Mouse (Mus musculus): Measurements from ENCODE around the gene Bsg.
"Not testable (repeated sequence)": the region's sequence is repeated elsewhere in the genome, so short reads cannot be mapped to it uniquely, and the experiment has no call there.

The Bsg gene

DNA sequence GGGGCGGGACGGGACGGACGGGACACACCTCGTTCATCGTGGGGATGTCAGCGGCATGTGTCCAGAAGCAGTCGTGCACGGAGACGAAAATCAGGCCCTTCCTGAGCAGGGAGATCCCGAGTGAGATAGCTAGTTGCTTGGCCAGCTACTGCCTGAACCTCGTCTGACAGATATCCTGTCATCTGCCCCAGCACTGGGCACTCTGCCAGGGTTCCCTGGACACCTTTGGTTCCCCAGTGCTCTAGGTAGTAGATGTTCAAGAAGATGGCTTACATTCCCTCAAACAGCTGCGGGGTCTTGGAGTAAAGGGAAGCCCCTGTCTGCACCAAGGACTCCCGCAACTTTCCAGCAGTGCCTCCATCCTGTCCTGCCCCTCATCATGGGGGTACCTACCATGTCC is 32.4 kb downstream of the Bsg start:
- no peak for DNase-seq

DNA sequence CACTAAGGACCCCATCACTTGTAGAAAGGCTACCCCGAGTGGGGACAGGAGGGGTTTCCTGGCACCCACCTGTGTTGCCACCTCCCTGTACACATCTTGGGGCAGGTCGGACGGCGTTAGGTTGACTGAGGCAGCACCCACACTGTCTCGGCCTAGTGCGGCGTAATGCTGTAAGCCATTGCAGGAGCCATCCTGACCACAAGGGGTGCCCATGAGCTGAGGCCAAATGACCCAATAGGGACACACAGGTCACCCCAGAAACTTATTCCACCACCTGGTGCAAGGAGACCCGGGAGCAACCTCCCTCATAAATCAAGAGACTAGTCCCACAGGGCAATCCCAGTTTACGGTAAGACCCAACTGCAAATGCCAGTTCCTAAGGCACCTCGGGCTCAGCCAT is 34.0 kb downstream of the Bsg start:
- peak; percentile 32 for DNase-seq

DNA sequence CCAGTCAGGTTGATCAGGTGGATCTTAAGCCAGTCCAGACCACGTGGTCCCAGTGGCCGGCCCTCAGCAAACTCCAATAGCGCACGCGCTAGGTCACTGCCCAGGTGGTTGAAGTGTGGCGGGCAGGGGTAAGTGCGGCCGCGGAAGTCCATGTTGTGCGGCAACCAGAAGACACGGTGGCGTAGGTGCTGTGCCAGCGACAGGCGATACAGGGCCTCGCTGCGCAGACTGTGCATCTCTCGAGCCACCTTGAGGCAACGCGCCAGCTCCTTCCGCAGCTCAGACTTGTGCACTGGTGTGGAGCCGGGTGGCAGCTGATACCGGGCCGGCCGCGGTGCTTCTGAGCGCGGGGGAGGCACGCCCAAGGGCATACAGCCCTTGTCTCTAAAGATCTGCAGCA is 34.9 kb downstream of the Bsg start:
- no peak for DNase-seq

DNA sequence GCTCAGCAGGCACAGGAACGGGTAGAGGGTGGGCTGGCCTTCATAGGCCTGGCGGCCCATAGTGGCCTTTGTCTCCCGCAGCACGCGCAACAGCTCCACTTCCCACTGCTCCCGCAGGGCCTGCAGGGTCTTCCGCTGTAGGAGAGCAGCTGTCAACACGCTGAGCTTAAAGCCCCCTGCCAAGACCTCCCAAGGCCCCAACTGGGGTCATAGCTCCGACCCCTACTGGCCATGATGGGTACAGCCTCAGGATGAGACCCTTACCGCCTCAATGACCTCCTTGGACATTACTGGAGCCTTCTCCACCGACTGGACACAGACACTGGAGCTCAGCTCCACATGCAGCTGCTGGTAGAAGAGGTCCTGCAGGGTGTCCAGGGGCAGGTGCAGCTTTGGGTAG is 36.6 kb downstream of the Bsg start:
- DNase-seq, result no peak

DNA sequence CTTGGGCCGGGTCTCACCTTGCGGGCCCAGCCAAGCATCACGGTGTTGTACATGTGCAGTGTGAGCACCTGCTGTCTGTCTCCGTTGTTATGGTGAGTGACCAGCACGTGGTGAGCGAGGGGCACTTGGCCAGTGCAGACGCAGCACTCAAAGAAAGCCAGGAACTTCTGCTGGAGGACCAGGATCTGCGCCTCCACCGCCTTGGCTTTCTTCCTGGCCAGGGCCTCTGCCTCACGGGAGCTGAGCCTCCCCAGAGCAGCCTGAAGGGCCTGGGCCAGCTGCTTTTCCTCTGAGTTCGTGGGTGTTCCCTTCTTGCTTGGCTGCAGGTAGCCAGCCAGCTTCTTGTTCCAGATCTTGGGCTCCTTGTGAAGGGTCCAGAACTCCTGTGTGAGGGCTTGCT is 38.9 kb downstream of the Bsg start:
- DNase-seq, result no peak

DNA sequence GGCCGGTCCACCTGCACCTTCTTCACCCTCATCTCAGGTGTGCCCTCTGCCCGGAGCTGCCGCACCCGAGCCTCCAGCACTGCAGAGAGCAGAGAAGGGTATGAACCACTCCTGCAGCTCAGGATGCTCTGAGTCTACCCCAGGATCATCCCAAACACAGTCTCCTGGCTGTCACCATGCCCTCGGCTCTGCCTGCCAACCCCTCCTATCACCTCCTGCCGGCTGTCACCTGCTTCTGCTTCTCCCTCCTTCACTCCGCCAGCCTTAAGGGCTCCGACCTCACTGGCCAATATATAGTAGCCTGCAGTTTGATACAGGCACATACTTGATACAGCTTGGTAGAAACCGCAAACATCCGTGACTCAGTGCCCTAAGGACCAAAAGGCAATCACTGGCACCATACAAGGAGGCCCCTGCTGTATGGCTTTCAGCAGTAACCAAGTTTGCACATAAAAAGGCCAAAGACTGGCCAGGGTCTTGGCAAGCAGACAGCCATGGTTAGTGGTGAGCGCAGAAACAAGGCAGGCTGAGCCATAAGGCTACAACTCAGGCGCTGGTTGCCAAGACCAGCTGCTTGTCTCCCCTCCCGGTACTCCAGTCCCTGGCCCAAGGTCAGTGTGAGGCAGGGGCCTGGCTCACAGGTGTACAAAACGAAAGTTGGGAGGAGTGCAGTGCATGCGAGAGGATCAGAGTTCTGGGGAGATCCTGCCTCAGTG is 39.5 kb downstream of the Bsg start:
- DNase-seq, result no peak

DNA sequence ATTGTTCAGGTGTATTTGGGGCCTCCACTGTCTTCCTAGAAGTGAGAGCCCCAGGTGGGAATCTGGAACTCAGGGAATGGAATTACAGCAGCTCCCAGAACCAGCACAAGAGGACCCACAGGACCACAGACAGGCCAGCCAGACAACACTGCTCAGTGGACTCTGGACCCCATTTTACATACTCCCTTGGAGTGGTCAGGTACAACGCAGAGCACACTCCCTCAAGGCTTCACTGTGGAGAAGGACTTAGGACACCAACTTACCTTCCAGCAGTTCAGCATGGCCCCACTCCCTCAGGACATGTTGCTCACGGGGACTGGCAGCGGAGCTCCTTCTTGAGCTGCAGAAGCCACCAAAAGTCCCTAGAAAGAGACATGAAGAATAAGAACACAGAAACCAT is 41.1 kb downstream of the Bsg start:
- DNase-seq, result no peak

DNA sequence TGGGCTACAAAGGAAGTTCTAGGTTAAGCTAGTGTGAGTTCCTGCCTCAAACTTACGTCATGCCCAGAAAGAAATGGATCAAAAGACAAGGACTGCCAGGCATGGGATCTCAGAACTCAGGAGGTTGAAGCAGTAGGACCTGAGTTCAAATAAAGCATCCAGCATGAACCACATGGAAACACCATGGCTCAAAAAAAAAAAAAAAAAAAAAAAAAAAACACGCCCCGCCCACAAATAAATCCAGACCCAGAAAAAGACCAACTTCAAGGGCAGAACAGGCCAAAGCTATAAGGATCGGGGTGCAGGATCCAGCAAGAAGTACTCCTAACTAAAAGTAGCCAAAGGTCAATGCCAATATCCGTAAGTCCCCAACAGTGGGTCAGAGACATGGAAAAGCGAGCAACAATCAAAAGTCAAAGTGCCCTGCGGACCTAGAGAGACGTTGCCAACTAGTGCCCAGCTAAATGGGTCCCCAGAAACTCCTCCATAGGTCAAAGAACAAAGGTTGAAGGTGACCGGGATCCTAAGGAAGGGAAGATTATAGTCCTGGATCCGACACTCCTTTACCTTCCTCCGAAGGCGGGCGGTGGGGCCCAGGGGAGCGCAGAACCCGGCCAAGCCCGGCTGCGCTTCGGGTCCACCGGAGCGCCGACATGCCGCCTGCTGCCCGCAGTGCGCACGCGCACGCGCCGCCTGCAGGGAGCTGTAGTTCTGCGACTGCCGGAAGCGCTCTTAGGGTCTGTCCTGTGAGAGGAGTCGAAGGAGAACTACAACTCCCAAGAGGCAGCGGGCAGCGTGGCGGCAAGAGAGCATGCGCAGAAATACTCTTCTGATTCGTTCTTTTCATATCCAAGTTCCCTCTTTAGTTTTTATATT is 41.8 kb downstream of the Bsg start, which contains the start of gene Polrmt:
Gene Polrmt, minus strand, starts transcription at position 684 of the 876 bp plus-strand sequence.
- DNase-seq, result peak; percentile 99

DNA sequence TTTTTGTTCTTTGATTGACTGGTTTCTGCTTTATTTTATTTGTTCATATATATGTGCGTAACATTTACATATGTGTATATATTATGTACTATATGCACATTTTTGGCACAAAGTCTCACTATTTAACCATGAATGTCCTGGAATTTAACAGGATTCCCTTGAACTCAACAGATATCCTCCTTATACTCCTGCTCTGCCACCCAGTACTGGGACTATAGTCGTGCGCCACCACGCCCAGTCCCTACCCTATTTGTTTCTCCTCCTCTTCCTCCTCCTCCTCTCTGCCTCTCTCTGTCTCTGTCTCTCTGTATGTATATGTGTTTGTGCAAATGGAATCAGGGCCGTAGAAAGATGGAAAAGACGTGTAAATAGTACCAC is 42.5 kb downstream of the Bsg start:
- no peak for DNase-seq

DNA sequence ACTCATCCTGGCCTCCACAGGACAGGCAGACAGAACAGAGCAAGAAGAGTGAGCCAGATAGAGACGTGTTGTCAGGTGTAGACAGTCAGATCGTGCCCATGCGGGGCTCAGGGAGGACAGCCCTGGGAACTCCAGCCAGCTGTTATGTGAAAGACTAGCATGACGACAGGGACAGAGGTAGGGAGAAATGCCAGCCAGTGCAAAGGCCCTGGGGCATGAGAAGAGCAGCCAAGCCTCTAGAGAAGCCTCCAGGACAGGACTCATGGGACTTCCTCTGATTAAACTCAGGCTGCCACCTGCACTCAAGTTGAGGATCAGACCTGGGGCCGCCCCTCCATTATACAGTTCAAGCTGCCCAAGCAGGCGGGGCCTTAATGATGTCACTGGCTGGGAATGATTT is 44.2 kb downstream of the Bsg start:
- no peak for DNase-seq

DNA sequence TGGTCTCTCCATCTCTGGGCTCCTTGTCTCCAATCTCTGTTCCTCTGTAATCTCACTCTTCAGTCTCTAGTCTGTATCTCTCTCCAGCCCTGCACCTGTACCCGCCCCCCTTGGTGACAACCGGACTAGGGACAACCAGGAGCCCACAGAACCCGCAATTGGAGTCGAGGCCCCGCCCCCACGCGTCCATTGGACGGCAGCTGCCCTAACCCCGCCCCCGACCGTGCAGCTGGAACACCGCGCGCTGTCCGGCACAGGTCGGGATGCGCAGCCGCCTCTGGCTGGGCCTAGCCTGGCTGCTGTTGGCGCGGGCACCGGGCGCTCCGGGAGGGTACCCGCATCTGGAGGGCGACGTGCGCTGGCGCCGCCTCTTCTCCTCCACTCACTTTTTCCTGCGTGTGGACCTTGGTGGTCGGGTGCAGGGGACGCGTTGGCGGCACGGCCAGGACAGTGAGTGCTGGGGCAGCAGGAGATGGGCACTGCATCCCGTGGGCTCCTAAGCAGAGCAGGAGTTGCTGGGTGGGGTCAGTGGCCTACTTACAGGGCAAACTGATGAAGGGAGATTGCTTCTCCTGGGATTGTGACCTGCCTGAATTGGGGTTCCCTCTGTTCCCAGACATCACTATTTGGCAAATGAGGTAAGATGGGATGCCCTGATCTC is 50.7 kb downstream of the Bsg start, which contains the start of gene Fgf22:
Gene Fgf22, plus strand, starts transcription at position 221 of the 661 bp plus-strand sequence.
- DNase-seq, result peak; percentile 81

DNA sequence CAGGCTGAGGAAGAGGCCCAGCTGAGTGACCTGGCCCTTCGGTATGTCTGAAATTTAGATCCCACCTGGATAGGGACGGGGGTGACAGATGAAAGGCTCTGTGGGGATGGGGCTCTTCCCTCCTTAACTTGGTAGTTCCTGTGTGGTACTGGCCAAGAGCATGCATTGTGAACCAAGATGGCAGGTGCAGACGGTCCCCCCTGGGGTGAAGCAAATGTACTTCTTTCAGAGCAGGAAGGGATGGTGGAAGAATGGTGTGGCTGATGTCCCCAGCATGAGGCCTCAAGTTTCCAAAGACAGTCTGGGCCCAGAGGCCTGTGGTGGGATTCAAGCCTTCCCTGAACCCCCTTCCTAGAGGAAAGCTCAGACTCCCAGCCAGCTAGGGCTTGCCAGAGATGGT is 51.6 kb downstream of the Bsg start:
- DNase-seq, result no peak

DNA sequence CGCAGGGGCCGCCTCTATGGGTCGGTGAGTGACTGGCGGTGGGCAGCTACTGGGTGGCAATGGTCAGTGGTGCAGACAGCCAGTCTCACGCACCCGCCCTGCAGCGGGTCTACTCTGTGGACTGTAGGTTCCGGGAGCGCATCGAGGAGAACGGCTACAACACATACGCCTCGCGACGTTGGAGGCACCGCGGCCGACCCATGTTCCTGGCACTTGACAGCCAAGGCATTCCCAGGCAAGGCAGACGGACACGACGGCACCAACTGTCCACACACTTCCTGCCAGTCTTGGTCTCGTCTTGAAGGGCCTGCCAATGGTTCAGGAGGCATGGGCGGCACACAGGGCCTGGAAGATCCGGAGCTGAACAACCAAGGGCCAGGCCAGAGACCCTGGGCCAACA is 52.4 kb downstream of the Bsg start:
- no peak for DNase-seq

DNA sequence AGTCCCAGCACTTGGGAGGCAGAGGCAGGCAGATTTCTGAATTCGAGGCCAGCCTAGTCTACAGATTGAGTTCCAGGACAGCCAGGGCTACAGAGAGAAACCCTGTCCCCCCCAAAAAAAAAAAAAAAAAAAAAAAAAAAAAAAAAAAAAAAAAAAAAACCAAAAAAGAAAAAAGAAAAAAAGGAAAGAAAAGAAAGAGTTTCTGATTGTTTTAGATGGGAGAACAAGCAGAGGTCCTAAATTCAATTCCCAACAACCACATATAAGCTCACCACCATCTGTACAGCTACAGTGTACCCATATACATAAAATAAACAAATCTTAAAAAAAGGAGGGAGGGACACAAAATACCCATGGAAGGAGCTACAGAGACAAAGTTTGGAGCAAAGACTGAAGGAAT is 55.4 kb downstream of the Bsg start:
- not testable (repeated sequence) for DNase-seq

DNA sequence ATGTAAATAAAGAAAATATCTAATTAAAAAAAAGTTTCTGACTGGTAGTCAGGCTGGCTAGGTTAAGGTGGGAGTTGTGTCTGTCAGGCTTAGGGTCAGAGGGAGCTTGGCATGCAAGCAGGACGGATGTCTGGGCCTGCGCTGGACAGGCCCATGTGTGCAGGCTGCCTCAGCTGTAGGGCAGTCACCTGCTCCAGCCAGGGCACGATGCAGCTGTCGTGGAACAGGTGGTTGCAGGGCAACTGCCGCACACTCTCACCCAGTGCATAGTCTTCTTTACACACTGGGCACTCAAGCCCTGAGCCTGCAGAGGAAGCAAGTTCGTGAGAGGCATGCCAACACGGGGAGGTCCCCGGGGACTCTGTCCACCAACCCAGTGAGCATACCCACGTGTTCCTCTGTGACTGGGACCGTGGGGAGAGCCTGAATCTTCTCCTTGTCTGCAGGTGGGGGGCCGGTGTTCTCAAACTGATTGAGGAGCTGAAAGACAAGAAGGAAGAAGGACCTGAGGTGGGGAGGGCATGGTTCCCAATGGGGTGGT is 56.4 kb downstream of the Bsg start:
- DNase-seq, result no peak

Data from lung, postnatal 36 days (tissue).